Mouse (Mus musculus) limb, embryonic 14.5 days (tissue): ENCODE results near the gene Pik3ca. TPM values are rescaled to one million over a fixed set of nuclear protein-coding genes. Genes with fewer than 3 reads are reported as not detected.
A peak's percentile ranks its signal among the peaks of the same experiment; 100 is the strongest.

Experiments used
- ATAC-seq: fragments of 200-750 bp; cut with Nextera tagmentation; 2 replicates; pipeline ENCODE4 v1.8.0; 2017; ENCODE audit warnings: low read depth, moderate number of reproducible peaks, moderate TSS enrichment; ENCODE audit not compliant: low FRiP score
- DNase-seq: peaks from one replicate; pipeline ENCODE4 v3.0.0-alpha.2; 2015; ENCODE audit warnings: low spot score
- H3K27ac ChIP-seq: fragments of 300-500 bp; sonication (generic); replicated peaks from 2 replicates; pipeline ENCODE4 v1.5.1; 2014; ENCODE audit warnings: low read depth, mild to moderate bottlenecking, low read length, moderate library complexity, mixed read lengths
- H3K27me3 ChIP-seq: fragments of 300-500 bp; sonication (generic); 2 replicates; pipeline ENCODE4 v1.6.1; 2014; ENCODE audit warnings: low read length, mixed read lengths; ENCODE audit not compliant: control insufficient read depth, insufficient read depth
- H3K36me3 ChIP-seq: fragments of 300-500 bp; sonication (generic); 2 replicates; pipeline ENCODE4 v1.6.1; 2014; ENCODE audit warnings: mild to moderate bottlenecking, low read length, moderate library complexity, mixed read lengths; ENCODE audit not compliant: control insufficient read depth, insufficient read depth
- H3K4me1 ChIP-seq: fragments of 300-500 bp; sonication (generic); 2 replicates; pipeline ENCODE4 v1.6.1; 2014; ENCODE audit warnings: antibody characterized with exemption, low read length, mixed read lengths; ENCODE audit not compliant: control insufficient read depth, insufficient read depth
- H3K4me2 ChIP-seq: fragments of 300-500 bp; sonication (generic); replicated peaks from 2 replicates; pipeline ENCODE4 v1.6.1; 2014; ENCODE audit warnings: low read depth, mild to moderate bottlenecking, low read length, moderate library complexity; ENCODE audit not compliant: severe bottlenecking
- H3K4me3 ChIP-seq: fragments of 300-500 bp; sonication (generic); replicated peaks from 2 replicates; pipeline ENCODE4 v1.5.1; 2014; ENCODE audit warnings: low read length
- H3K9ac ChIP-seq: fragments of 300-500 bp; sonication (generic); 2 replicates; pipeline ENCODE4 v1.6.1; 2014; ENCODE audit warnings: mild to moderate bottlenecking, low read depth, low read length, moderate library complexity; ENCODE audit not compliant: severe bottlenecking
- H3K9me3 ChIP-seq: fragments of 300-500 bp; sonication (generic); 2 replicates; pipeline ENCODE4 v1.6.1; 2016; ENCODE audit warnings: low read length; ENCODE audit not compliant: control insufficient read depth
- POLR2A ChIP-seq: fragments of 200-500 bp; IDR thresholded peaks from 2 replicates; pipeline ENCODE4 v1.8.0; 2012; ENCODE audit warnings: inconsistent platforms, mild to moderate bottlenecking, moderate library complexity, borderline replicate concordance; ENCODE audit not compliant: insufficient read depth, insufficient read length; ENCODE audit errors: extremely low read depth
- WGBS: fragments of 180-500 bp; shearing (Covaris S2); extraction: QIAGEN DNeasy Blood & Tissue Kit; methylation state at CpG from one replicate; pipeline ENCODE4 v1.1.7; 2014; 5-methylcytosine and 5-hydroxymethylcytosine counted together
- polyA plus RNA-seq, 2 experiments: library from polyadenylated mRNA; depleted of rRNA in 1 of 2; stranded (reverse) in 1 of 2; unstranded in 1 of 2; fragments of >200 nt; fragmentation: Nextera tagmentation in 1 of 2; extraction: Ambion mirVana in 1 of 2; gene quantifications; 2 replicates each; pipeline versions ENCODE4 v1.2.1 to v1.2.3; 2012 to 2014

Gene Pik3ca
- polyA plus RNA-seq, 2 experiments: 17.0 to 17.1 TPM

DNA sequence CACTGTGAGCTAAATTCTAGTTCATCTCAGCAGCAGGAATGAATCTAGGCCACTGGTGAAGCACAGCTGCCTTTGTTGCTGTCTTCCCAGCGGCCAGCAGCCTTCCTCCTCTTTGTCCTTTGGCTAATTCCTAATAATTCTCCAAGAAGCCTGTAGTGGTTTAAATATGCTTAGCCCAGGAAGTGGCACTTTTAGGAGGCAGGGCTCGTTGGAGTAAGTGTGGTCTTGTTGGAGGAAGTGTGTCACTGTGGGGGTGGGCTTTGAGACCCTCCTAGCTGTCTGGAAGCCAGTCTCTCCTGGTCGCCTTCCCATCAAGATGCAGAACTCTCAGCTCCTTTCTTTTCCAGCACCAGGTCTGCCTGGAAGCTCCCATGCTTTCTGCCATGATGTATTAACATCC, 108.4 kb downstream of the Pik3ca start:
- H3K9me3 ChIP-seq: no peaks in the 10 kb centered on the region
- no peak overlapping the region for H3K4me2 ChIP-seq
- H3K4me3 ChIP-seq: no peak overlapping the region
- no peaks in the 10 kb centered on the region for H3K27me3 ChIP-seq
- H3K4me1 ChIP-seq: no peaks in the 10 kb centered on the region
- 59% methylated on average over 3 of the region's 3 CpGs for WGBS
- H3K36me3 ChIP-seq: no peaks in the 10 kb centered on the region
- H3K9ac ChIP-seq: no peak overlapping the region
- no peak overlapping the region for H3K27ac ChIP-seq
- TF ChIP-seq POLR2A: no peak
- no peak for DNase-seq
- ATAC-seq: no peak

DNA sequence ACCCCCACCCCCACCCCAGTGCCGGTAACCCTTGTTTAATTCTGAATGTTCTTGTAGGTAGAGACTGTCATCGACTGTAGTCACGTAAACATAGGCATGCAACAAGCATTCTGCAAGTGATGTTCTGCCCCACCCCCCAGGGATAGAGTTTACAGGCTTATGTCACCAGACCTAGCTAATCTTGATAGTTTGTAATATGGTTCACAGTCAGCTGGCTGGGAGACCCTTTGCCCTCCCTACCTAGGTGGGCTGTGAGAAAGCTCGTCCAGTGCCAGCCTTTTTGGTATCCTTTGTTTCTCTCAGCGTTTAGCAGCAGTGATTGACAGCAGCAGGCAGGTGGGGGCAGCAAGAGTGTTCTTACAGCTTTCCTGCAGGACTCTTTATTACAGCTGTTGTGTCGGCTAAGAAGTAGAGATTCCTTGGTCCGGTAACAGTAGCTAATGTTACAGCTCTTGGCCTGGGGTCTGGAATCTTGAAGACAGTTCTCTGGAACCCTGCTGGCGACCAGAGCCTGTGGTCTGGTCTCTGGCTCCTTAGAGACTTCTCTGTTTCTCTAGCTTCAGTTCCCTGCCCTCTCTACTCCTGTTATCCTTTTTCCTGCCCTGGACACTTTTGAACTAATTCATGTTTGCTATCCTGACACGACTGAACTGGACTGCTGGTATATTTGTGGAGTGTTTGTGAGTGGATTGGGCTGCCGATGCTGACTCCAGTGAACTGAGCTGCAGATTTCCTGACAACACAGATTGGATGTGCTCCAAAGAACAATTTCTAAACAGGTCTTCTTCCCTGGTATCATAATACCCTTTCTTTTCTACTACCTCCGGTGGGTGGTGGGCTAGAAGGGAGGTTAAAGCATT, 109.1 kb downstream of the Pik3ca start:
- H3K27ac ChIP-seq: no peak overlapping the region
- H3K36me3 ChIP-seq: no peaks in the 10 kb centered on the region
- DNase-seq: peak; percentile 23
- 51% methylated on average over 11 of the region's 11 CpGs for WGBS
- H3K4me3 ChIP-seq: no peak overlapping the region
- no peak for TF ChIP-seq POLR2A
- H3K4me1 ChIP-seq: peaks cover 5% of the 10 kb centered on the region; the same call in 1 of the 2 replicates
- peak; percentile 5; the same call in 1 of the 2 replicates for ATAC-seq
- H3K4me2 ChIP-seq: no peak overlapping the region
- no peaks in the 10 kb centered on the region for H3K27me3 ChIP-seq
- no peaks in the 10 kb centered on the region for H3K9me3 ChIP-seq
- H3K9ac ChIP-seq: no peak overlapping the region; the same call in 1 of the 2 replicates

DNA sequence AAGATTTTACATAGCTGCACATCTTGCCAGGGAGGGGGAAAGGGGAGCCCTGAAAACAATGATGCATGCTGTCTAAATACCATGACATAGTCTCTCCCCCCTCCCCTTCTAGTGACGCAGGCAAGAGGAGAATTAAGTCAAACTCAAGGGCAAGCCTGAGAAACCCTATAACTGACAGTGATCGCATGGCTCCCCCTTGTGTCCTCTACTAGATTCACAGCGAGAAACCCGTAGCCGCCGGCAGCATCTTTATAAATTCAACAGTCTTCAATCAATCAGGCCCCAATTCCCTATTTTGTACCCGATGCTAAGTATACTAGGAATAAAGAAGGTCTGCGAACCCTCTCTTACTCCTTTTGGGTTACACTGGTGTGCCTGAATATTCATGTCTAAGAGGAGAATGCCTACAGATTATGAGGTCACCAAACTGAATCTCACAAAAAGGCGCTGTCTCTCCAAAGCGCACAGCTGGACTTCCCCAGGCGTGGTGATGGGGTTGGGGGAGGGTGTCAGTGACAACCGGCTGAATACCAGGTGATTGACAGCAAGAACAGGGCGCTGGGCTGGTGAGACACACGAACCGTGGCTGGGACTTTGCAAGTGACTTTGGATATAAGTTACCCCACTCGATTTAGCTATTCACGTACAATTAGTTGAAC, 111.3 kb downstream of the Pik3ca start:
- no peak; the same call in 1 of the 2 replicates for ATAC-seq
- H3K9me3 ChIP-seq: no peaks in the 10 kb centered on the region
- no peaks in the 10 kb centered on the region for H3K36me3 ChIP-seq
- H3K4me3 ChIP-seq: no peak overlapping the region
- 5% methylated on average over 17 of the region's 17 CpGs for WGBS
- no peak overlapping the region for H3K9ac ChIP-seq
- TF ChIP-seq POLR2A: no peak
- H3K4me2 ChIP-seq: peak overlapping the region; percentile 40
- no peaks in the 10 kb centered on the region for H3K27me3 ChIP-seq
- DNase-seq: peak; percentile 88
- H3K4me1 ChIP-seq: peaks cover 6% of the 10 kb centered on the region; the same call in 1 of the 2 replicates
- H3K27ac ChIP-seq: no peak overlapping the region

DNA sequence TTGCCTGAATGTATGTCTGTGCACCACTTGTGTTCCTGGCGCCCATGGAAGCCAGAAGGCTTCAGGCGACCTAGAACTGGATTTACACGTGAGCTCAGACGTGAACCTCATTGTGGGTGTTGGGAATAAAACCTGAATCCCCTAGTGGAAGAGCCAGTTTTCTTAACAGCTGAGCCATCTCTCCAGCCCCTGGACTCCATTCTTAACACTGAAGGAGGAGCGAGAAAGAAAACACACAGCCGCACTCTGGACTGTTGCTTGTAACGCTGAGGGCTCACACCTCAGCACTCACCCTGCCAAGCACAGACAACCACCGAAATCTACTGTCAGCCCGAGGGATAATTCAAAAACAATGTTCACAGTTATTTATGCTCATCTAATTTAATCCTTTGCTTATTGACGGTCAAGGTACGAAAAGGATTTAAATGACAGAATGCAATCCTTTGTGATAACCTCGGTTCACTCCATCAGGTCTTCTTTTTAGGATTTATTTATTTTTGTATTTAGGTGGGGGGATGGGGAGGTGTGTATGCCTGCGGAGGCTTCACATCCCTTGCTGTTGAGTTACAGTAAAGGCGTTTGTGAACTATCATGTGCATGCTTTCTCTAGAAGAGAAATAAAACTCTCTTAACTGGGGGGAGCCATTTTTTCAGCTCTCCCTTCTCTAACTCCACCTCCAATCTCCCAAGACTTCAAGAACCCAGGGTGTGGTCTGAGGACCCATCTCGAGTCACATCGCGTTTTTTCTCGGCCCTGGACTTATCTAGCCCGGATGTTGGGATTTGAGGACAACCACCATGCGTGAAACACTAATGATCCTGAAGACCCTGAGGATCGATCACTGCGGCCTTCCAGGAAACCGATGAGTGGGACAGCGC, 112.3 kb downstream of the Pik3ca start, which contains the start of gene Zfp639:
TSS of gene Zfp639 (plus strand) at position 764 of the 879 bp plus-strand sequence.
- DNase-seq (no peak), ATAC-seq (no peak)
- peak within 1 kb of the TSS; percentile 46; the same call in 1 of the 2 replicates for H3K27ac ChIP-seq
- peaks cover 6% of the 10 kb centered on the region; the same call in 1 of the 2 replicates for H3K4me1 ChIP-seq
- H3K9me3 ChIP-seq: no peaks in the 10 kb centered on the region
- 0 out of 2 replicates have a peak, but pooled peaks have one; percentile 3 for TF ChIP-seq POLR2A
- H3K36me3 ChIP-seq: peaks cover 3% of the 10 kb centered on the region; the same call in 1 of the 2 replicates
- WGBS: 8% methylated on average over 24 of the region's 24 CpGs
- H3K9ac ChIP-seq: peak within 1 kb of the TSS; percentile 94
- H3K4me3 ChIP-seq: peak within 1 kb of the TSS; percentile 95
- H3K27me3 ChIP-seq: no peaks in the 10 kb centered on the region
- peak within 1 kb of the TSS; percentile 75 for H3K4me2 ChIP-seq
